Mouse (Mus musculus) megakaryocyte, adult 5-6 weeks (primary cell): ENCODE measurements around the gene Traf6. TPM values are rescaled to one million over a fixed set of nuclear protein-coding genes. Genes with fewer than 3 reads are reported as not detected.

ENCODE experiments used
- ATAC-seq: 2 replicates; pipeline ENCODE4 v1.8.0; 2016; ENCODE audit warnings: mild to moderate bottlenecking, inconsistent platforms; ENCODE audit not compliant: poor library complexity, severe bottlenecking
- total RNA-seq, 2 experiments: library from RNA; stranded (forward) in 1 of 2; stranded (reverse) in 1 of 2; fragments of 153-499, 151-499 nt in 1 of 2; fragments of 221-1000, 200-1000 nt in 1 of 2; gene quantifications; 2 replicates each; pipeline versions ENCODE4 v1.2.3 to v1.2.4; 2015 to 2017

The Traf6 gene
- 27.7 and 30.2 TPM in 2 replicates for total RNA-seq (2015)
- 14.6 and 19.4 TPM in 2 replicates for total RNA-seq (2017)

DNA sequence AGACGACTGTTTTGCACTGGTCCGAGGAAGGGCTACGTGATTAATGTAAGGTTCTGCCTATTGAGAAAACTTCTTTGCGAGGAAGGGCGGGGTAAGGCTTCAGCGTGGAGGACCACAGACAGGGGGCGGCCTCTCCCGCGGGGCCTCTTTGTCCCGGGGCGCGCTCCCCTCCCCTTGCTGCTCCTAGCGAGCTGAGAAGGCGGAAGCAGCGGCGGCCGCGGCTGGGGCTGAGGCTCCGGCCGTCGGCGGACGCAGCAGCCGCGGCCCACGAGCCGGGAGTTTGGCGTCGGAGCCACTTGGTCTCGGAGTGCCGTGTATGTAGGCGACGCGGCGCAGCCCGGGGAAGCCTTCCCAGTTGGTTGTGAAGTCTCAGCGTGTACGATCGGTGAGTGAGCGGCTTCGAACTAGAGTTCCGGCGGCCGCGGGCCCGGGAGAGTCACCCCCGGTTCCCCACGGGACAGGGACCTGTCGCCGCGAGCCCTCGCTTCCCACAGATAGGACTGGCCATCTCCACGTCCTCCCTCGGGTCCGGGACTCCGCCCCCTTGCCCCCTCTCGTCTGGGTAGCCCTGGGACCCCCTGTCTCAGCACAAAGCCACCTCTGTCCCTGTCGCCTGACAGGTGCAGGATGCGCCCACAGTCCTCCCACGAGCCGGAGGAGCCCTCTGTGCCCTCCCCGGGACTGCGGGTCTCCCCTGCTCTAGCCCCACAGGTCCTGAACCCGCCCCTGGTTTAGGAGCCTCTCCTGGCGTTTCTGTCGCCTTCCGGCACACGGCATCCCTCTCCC, at the start of gene Traf6:
Gene Traf6 (plus strand): TSS at position 194 of the 786 bp plus-strand sequence.
- ATAC-seq: peak; percentile 97

GRCm38 (mm10) chr2:101638979-101639839, 39.0 kb upstream of the Traf6 start:
- no peak for ATAC-seq

DNA sequence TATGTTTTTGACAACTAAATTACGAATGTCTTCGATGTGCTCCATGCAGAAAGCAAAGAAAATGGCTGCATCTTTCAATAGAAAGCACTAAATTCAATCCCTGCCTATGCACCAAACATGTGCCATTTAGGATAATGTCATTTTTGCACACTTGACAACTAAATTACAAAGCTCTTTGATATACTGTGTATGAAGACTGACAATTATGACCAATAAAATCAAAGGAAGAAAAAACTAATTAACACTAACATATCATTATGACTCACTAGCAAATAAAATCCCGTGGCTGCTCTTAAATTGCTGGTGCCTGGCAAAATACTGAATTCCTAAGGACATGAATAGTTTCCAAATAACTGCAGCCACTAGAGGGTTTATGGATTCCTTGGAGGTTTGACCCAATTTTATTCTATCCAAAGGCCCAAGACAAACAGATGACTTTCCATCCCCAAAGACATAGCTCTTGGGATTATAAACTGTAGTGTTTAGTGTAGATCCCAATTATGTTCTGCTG, 38.3 kb upstream of the Traf6 start:
- no peak for ATAC-seq

- no peak for ATAC-seq
Observed at GRCm38 (mm10) chr2:101645841-101646240, 32.4 kb upstream of the Traf6 start.

GRCm38 (mm10) chr2:101648361-101648760, 29.9 kb upstream of the Traf6 start:
- no peak for ATAC-seq

DNA sequence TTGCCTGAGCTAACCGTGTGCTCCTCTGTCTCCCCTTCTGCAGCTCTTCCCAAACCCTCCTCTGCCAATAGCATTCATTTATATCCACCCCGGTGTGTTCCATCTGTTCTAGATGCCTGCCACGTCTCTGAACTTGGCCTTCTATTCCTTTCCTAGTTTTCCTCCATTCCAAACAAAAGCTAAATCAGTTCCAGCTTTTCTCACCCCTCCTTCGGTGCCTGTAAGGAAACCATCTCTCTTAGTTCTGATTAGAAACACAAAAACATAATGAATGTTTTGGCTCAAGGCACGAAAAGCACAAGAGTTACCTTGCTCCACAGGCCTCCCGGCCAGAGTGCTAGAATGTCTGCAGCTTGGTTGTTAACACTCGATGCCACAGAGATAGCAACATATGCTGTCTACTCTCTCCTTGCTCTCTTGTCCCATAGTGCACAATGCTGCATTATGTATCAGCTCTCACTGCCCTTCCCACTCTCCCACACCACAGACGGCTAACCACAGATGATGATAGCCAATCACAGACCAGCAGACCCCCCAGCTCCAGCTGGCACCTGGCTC, 29.0 kb upstream of the Traf6 start, which contains the start of the genes Rag1 and B230118H07Rik:
Gene Rag1 (minus strand): TSS at position 388 of the 558 bp plus-strand sequence.
Gene B230118H07Rik (minus strand): TSS at position 419 of the 558 bp plus-strand sequence.
- ATAC-seq: peak; percentile 43; the same call in 1 of the 2 replicates

DNA sequence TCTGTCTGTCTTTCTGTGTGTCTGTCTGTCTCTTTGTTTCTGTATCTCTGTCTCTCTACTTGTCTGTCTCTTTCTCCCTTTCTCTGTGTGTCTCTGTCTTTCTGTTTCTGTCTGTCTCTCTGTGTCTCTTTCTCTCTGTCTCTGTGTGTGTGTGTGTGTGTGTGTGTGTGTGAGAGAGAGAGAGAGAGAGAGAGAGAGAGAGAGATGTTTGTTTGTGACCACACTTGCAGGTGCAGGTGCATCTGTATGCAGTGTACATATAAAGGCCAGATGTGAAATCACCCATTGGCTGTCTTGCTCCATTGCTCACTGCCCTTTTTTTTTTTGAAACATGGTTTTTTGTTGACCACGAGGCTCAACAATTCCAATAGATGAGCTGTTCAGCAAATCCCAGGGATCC, 27.8 kb upstream of the Traf6 start:
- no peak for ATAC-seq

- no peak for ATAC-seq
Observed at GRCm38 (mm10) chr2:101652204-101652920, 25.9 kb upstream of the Traf6 start.

- ATAC-seq: peak; percentile 80
Observed at GRCm38 (mm10) chr2:101652921-101653597, 25.2 kb upstream of the Traf6 start.

GRCm38 (mm10) chr2:101660536-101660935, 17.7 kb upstream of the Traf6 start:
- ATAC-seq: no peak

DNA sequence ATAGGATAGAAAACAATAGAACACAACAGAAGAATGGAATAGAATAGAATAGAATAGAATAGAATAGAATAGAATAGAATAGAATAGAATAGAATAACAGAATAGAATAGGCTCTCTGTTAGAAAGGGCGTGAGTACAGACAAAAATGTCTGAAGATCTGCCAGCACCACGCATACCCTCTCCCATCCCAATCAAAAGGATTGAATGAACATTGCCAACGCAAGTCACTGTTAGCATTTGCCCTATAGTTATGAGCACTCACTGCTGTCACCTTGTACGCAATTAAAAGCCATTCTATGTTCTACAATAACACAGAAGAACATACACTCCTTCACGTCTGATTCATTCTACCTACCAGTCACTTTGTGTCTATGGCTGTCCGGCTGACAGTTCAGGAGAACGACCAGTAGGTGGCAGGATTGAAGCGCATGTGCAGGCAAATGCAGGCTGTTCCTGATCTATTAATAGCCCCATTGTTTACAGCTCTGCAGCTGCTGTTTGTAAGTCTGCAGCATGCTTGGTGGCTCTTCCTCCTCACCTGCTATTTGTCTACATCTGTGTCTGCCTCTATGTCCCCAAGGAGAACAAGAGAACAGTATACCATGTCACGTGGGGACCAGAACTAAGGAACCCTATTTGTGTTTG, 13.0 kb upstream of the Traf6 start:
- ATAC-seq: peak; percentile 96

DNA sequence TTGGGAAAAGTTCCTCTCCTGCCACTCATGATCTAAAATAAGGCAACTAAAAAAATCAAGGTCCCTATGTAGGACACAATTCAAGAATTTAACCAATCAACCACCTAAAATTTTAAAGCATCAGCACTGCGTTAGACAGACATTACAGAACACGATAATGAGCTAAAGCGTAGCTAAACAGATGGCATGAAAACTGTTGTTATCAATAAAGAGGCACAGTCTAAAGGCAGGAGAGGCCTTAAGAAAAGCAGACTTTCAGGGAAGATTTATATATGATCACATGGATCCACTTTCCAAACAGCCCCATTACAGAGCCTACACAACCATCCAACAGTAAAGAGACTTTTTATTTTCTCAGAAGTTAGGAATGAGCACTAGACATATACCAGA, 12.5 kb upstream of the Traf6 start:
- ATAC-seq: no peak

GRCm38 (mm10) chr2:101668751-101669150, 9.5 kb upstream of the Traf6 start:
- no peak for ATAC-seq

DNA sequence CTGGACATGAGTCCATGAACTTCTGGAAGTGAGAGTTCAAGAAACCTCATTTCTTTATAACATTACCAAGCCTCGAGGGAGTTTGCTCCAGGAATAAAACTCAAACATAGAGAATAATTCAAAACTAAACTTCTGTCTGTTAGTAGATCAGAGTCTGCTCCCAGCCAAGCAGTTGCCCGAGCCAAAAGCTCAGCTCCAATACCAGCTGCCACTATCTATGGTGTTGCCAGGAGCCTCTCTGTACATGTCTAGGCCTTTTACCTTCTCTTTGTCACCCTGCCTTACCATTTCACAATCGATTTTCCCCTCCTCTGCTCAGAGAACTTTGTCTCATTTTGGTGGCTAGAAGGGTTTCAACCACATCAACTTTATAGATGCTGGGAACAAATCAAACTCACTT, 4.7 kb upstream of the Traf6 start:
- ATAC-seq: no peak

DNA sequence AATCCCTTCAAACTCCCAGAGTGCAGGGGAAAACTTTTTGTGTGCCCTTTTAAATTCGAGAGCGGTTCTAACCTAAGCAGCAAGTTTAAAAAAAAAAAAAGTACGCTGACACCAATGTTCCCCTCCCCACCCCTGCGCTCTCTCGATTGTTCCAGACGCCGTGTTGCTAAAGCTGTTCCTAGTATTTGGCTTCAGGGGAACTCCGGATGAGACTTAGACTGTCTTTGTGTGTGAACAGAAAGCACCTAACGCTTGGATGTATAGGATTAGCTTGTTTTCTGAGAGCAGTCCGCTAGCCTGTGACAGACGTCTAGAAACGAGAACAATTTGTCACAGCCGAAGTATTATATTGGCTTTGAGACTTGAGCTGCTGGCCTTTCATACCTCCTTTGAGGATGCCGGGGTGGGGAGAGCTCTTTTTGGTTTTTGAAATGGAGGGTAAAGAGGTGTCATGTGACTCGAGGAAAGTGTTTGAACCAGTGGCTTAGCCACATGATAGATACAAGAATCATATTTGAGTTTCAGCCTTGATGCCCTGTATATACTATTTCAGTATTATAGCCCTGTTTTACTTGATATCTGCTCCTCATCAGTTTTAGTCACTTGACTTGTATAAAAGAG, 1.0 kb downstream of the Traf6 start:
- ATAC-seq: peak; percentile 10; the same call in 1 of the 2 replicates

DNA sequence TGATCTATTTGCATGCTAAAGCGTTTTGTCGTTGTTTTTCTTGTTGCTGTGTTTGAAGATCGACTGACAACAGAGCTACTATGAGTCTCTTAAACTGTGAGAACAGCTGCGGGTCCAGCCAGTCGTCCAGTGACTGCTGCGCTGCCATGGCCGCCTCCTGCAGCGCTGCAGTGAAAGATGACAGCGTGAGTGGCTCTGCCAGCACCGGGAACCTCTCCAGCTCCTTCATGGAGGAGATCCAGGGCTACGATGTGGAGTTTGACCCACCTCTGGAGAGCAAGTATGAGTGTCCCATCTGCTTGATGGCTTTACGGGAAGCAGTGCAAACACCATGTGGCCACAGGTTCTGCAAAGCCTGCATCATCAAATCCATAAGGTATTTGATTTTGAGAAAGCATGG, 6.2 kb downstream of the Traf6 start:
- no peak for ATAC-seq

DNA sequence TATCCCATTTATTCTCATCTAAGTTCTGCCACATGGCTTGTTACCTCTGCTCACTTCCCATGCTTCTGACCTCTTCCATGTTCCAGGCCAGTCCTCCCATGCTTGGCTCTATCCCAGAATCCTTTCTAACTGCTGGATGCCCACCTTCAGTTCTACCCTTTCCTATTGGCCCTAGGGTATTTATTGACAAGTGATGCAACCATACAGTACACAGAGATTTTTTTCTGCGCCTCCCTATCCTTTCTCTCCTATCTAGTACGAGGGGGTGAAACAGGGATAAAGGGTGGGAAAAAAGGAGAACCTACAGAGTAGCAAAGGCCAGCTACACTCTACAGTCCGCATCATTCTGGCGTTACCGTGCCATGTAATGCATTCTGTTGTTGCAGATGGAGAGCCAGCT, 9.8 kb downstream of the Traf6 start:
- ATAC-seq: no peak

- ATAC-seq: no peak
Observed at GRCm38 (mm10) chr2:101690252-101690827, 12.1 kb downstream of the Traf6 start.

GRCm38 (mm10) chr2:101693043-101693442, 14.8 kb downstream of the Traf6 start:
- no peak for ATAC-seq
